Mouse (Mus musculus): ENCODE data around the gene St7.

DNA sequence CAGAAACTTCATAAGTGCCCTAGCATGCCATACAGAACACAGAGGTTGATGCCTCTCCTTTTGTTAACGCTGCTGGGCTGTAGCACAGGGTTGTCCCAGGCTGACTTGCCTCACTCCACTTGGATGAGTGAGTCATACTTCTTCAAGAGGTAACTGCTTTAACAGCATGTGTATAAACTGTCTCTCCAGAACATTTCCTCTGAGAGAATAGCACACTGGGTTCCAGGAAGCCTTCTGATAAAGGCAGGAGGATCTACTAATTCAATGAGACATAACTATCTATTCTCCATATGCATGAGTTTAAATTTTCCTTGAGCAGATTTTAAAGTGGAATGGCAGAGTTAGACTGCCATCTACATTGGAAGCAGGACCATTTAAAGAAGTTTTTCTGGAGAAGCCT lies 166.8 kb downstream of the St7 start:
- TF ChIP-seq CTCF (IDR thresholded peaks at IDR 0.05; ENCODE audit: low read depth, low read length), result no peak
- no peak for TF ChIP-seq POLR2A (IDR thresholded peaks at IDR 0.05; ENCODE audit: insufficient read depth, low read length)
- no peak for TF ChIP-seq EP300 (IDR thresholded peaks at IDR 0.05; ENCODE audit: insufficient read depth, low read depth, low read length)
